Mouse (Mus musculus): ENCODE measurements around the gene Ccdc177. TPM values are rescaled to one million over a fixed set of nuclear protein-coding genes. Genes with fewer than 3 reads are reported as not detected.

Ccdc177 gene
- polyA plus RNA-seq, 1 experiment from 2014 or later: 5.3 TPM

DNA sequence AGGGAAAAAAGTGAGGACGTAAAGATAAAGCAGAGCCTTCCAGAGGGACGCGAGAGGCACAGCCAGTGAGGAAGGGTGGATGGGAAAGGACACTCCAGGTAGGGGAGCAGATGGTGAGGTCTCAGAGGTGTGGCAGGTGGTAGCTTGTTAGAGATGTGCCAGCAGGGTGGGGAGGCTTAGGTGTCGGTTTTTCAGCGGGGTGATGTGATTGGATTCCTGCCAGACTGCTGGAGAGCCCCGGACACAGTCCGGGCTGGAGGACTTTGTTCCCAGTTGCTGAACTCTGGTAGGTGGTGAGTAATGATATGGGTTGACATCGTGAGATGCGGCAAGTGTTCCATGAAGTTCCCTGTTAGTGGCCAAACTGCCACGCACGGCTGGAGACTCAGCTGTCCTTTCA, 27.1 kb upstream of the Ccdc177 start:
- Histone ChIP-seq H3K27me3 (ENCODE audit: control insufficient read depth, insufficient read depth, low read length) (no peaks in the 10 kb centered on the region), H3K4me3 (ENCODE audit: low read depth, low read length) (no peak overlapping the region), H3K4me1 (ENCODE audit: control insufficient read depth, insufficient read depth, low read length) (peaks cover 10% of the 10 kb centered on the region), H3K9ac (ENCODE audit: low read length) (no peak overlapping the region), H3K9me3 (ENCODE audit: control insufficient read depth, low read length) (no peaks in the 10 kb centered on the region), H3K36me3 (ENCODE audit: control insufficient read depth, insufficient read depth, low read length) (no peaks in the 10 kb centered on the region), H3K4me2 (no peak overlapping the region), H3K27ac (ENCODE audit: low read depth, low read length) (no peak overlapping the region)
- WGBS: 64% methylated on average over 11 of the region's 11 CpGs
- ATAC-seq (ENCODE audit: low FRiP score) (no peak), DNase-seq (ENCODE audit: low spot score, missing footprints) (no peak)

DNA sequence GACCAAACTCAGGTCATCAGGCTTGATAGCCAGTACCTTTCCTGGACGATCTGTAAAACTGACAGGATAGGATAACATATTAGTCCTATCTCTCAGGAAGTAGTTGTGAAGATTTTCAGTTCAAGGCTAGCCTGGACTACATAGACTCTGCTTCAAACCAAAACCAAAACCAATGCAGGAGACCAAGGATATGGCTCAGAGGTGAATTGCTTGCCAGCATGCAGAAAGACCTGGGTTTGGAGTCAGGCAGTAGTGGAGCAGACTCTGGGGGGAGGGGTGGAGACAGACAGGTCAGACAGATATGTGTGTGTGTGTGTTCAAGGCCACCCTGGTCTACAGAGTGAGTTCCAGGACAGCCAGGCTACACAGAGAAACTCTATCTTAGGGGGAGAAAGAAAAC, 26.1 kb upstream of the Ccdc177 start:
- Histone ChIP-seq H3K27me3 (ENCODE audit: control insufficient read depth, insufficient read depth, low read length) (no peaks in the 10 kb centered on the region), H3K9ac (ENCODE audit: low read length) (no peak overlapping the region), H3K9me3 (ENCODE audit: control insufficient read depth, low read length) (no peaks in the 10 kb centered on the region), H3K4me3 (ENCODE audit: low read depth, low read length) (no peak overlapping the region), H3K27ac (ENCODE audit: low read depth, low read length) (no peak overlapping the region), H3K4me2 (no peak overlapping the region), H3K4me1 (ENCODE audit: control insufficient read depth, insufficient read depth, low read length) (peaks cover 5% of the 10 kb centered on the region; the same call in 1 of the 2 replicates), H3K36me3 (ENCODE audit: control insufficient read depth, insufficient read depth, low read length) (no peaks in the 10 kb centered on the region)
- ATAC-seq (ENCODE audit: low FRiP score) (no peak), DNase-seq (ENCODE audit: low spot score, missing footprints) (no peak)
- WGBS: 75% methylated on average over 1 of the region's 1 CpGs

DNA sequence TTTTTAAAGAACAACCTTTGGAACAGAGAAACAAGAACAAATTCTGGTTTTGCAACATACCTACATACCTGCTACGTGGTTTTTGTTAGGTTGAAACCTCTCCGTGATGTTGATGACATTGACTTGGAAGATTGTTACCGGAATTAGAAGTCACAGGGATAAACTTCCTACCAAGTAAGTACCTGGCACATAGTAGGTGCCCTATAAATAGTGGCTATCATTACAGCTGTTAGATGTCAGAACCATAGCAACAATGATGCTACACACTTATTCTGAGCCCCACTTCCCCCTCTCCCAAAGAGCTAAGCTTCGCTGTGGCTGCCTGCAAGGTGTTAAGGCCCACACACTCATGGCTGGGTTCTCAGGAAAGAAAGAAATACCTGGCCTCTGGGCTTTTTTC, 25.1 kb upstream of the Ccdc177 start:
- no peak overlapping the region for H3K4me2 ChIP-seq
- no peak overlapping the region for H3K27ac ChIP-seq (ENCODE audit: low read depth, low read length)
- DNase-seq (ENCODE audit: low spot score, missing footprints) (no peak), ATAC-seq (ENCODE audit: low FRiP score) (no peak)
- no peaks in the 10 kb centered on the region for H3K36me3 ChIP-seq (ENCODE audit: control insufficient read depth, insufficient read depth, low read length)
- H3K4me1 ChIP-seq (ENCODE audit: control insufficient read depth, insufficient read depth, low read length): peaks cover 5% of the 10 kb centered on the region; the same call in 1 of the 2 replicates
- H3K4me3 ChIP-seq (ENCODE audit: low read depth, low read length): no peak overlapping the region
- 92% methylated on average over 4 of the region's 4 CpGs for WGBS
- no peaks in the 10 kb centered on the region for H3K27me3 ChIP-seq (ENCODE audit: control insufficient read depth, insufficient read depth, low read length)
- H3K9ac ChIP-seq (ENCODE audit: low read length): no peak overlapping the region
- no peaks in the 10 kb centered on the region for H3K9me3 ChIP-seq (ENCODE audit: control insufficient read depth, low read length)

DNA sequence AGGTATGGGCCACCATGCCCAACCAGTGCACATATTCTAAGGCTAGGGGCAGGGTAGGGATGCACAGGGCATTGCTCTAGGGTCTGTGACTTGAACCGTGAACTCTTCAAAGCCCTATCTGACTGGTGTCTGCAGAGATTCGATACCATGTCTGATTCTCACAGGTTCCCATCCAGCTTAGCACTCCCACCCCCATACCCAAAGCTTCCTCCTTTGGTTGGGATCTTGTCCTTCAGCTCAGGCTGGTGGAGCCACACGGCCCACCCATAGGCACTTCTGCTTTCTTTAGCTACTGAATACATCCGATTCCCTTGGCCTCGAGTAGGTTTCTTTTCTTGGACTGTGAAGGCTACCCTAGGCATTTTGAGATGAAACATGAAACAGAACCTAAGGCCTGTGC, 24.5 kb upstream of the Ccdc177 start:
- H3K9me3 ChIP-seq (ENCODE audit: control insufficient read depth, low read length): no peaks in the 10 kb centered on the region
- no peak overlapping the region for H3K27ac ChIP-seq (ENCODE audit: low read depth, low read length)
- no peaks in the 10 kb centered on the region for H3K36me3 ChIP-seq (ENCODE audit: control insufficient read depth, insufficient read depth, low read length)
- no peak overlapping the region for H3K4me3 ChIP-seq (ENCODE audit: low read depth, low read length)
- DNase-seq (ENCODE audit: low spot score, missing footprints) (no peak), ATAC-seq (ENCODE audit: low FRiP score) (no peak)
- no peak overlapping the region for H3K9ac ChIP-seq (ENCODE audit: low read length)
- H3K4me1 ChIP-seq (ENCODE audit: control insufficient read depth, insufficient read depth, low read length): peaks cover 5% of the 10 kb centered on the region; the same call in 1 of the 2 replicates
- no peaks in the 10 kb centered on the region for H3K27me3 ChIP-seq (ENCODE audit: control insufficient read depth, insufficient read depth, low read length)
- WGBS: 87% methylated on average over 5 of the region's 5 CpGs
- H3K4me2 ChIP-seq: no peak overlapping the region

DNA sequence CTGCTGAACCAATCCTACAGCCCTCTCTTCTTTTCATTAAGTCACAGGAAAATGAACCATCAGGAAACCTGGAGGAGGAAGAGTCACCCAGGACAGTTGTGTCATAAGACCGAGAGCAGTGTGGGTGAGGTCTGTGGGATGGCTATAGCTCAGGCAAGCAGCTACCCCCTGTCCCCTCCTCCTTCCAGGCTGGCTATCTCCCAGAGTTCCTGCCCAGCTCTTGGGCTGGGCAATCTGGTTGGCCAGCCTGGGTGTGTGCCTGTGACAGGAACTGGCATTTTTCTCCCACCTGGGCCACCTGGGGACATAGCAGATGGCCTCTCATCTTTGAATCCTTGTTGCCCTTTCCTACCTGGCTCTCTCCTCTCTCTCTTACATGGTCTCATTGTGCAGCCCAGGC, 23.4 kb upstream of the Ccdc177 start:
- 80% methylated on average over 1 of the region's 1 CpGs for WGBS
- DNase-seq (ENCODE audit: low spot score, missing footprints) (no peak), ATAC-seq (ENCODE audit: low FRiP score) (no peak)
- H3K4me1 ChIP-seq (ENCODE audit: control insufficient read depth, insufficient read depth, low read length): no peaks in the 10 kb centered on the region
- H3K36me3 ChIP-seq (ENCODE audit: control insufficient read depth, insufficient read depth, low read length): no peaks in the 10 kb centered on the region
- no peaks in the 10 kb centered on the region for H3K27me3 ChIP-seq (ENCODE audit: control insufficient read depth, insufficient read depth, low read length)
- H3K4me3 ChIP-seq (ENCODE audit: low read depth, low read length): no peak overlapping the region
- H3K4me2 ChIP-seq: no peak overlapping the region
- no peak overlapping the region for H3K27ac ChIP-seq (ENCODE audit: low read depth, low read length)
- no peak overlapping the region for H3K9ac ChIP-seq (ENCODE audit: low read length)
- H3K9me3 ChIP-seq (ENCODE audit: control insufficient read depth, low read length): no peaks in the 10 kb centered on the region

DNA sequence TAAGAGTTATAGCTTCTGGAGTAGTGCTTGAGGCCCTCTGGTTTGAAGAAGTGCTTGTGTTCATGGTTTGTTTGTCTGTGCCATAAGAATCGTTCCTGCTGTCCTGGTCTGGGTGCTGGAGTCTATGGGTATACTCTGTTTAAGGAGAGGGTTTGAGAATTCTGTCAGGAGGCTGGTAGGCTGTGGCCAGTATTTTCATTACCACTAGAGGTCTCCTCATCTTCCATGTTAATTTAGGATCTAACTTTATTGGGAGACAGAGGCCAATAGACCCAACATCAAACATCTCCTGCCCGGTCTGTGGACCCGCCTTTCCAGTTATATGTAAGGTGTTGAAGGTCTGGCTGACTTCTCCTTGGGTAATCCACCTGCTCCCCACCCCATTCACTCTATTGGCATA, 22.4 kb upstream of the Ccdc177 start:
- Histone ChIP-seq H3K27ac (ENCODE audit: low read depth, low read length) (no peak overlapping the region), H3K4me1 (ENCODE audit: control insufficient read depth, insufficient read depth, low read length) (no peaks in the 10 kb centered on the region), H3K4me2 (no peak overlapping the region), H3K9ac (ENCODE audit: low read length) (no peak overlapping the region), H3K27me3 (ENCODE audit: control insufficient read depth, insufficient read depth, low read length) (no peaks in the 10 kb centered on the region), H3K4me3 (ENCODE audit: low read depth, low read length) (no peak overlapping the region), H3K9me3 (ENCODE audit: control insufficient read depth, low read length) (no peaks in the 10 kb centered on the region), H3K36me3 (ENCODE audit: control insufficient read depth, insufficient read depth, low read length) (no peaks in the 10 kb centered on the region)
- WGBS: 53% methylated on average over 3 of the region's 3 CpGs
- DNase-seq (ENCODE audit: low spot score, missing footprints) (no peak), ATAC-seq (ENCODE audit: low FRiP score) (no peak)

DNA sequence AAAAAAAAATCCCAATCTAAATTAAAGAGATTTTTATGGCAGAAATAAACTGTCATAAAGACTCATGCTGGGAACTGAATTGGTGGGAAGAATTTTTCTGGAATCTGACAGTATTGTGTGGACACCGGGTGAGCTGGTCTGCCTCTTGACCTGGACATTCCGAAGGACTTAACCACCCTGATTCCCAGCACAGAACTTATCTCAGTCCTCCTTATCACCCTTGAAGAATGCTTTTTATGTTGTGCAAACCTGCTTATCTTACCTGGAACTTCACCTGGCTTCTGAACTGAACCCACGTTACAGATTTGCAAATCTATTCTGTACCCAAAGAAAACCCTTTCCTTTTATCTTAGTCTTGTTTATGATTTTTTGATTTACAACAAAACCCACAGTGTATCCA, 21.7 kb upstream of the Ccdc177 start:
- Histone ChIP-seq H3K36me3 (ENCODE audit: control insufficient read depth, insufficient read depth, low read length) (no peaks in the 10 kb centered on the region), H3K27ac (ENCODE audit: low read depth, low read length) (no peak overlapping the region), H3K4me2 (no peak overlapping the region), H3K4me1 (ENCODE audit: control insufficient read depth, insufficient read depth, low read length) (no peaks in the 10 kb centered on the region), H3K9ac (ENCODE audit: low read length) (no peak overlapping the region), H3K9me3 (ENCODE audit: control insufficient read depth, low read length) (no peaks in the 10 kb centered on the region), H3K27me3 (ENCODE audit: control insufficient read depth, insufficient read depth, low read length) (no peaks in the 10 kb centered on the region), H3K4me3 (ENCODE audit: low read depth, low read length) (no peak overlapping the region)
- ATAC-seq (ENCODE audit: low FRiP score) (no peak), DNase-seq (ENCODE audit: low spot score, missing footprints) (no peak)
- 85% methylated on average over 3 of the region's 3 CpGs for WGBS

DNA sequence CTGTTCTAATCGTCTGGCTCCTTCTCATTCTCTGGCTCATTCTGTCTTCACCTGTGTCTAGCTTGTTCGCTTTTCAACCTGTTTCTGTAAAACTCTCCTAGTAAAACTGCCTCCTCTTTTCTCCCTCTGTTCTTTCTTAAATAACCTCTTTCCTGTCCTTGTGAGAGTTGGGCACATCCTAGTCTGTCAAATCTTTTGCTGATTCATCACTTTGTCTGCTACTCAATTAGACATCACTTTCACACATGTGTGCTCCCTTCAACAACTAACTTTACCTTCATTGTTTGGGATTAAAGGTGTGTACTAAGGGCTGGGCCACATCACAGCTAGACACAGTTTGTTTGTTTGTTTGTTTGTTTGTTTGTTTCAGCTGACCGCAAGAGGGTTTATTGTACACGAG, 19.3 kb upstream of the Ccdc177 start:
- Histone ChIP-seq H3K4me3 (ENCODE audit: low read depth, low read length) (no peak overlapping the region), H3K27ac (ENCODE audit: low read depth, low read length) (no peak overlapping the region), H3K4me1 (ENCODE audit: control insufficient read depth, insufficient read depth, low read length) (no peaks in the 10 kb centered on the region), H3K27me3 (ENCODE audit: control insufficient read depth, insufficient read depth, low read length) (no peaks in the 10 kb centered on the region), H3K4me2 (no peak overlapping the region), H3K36me3 (ENCODE audit: control insufficient read depth, insufficient read depth, low read length) (no peaks in the 10 kb centered on the region), H3K9ac (ENCODE audit: low read length) (no peak overlapping the region), H3K9me3 (ENCODE audit: control insufficient read depth, low read length) (no peaks in the 10 kb centered on the region)
- ATAC-seq (ENCODE audit: low FRiP score) (no peak), DNase-seq (ENCODE audit: low spot score, missing footprints) (no peak)
- 87% methylated on average over 4 of the region's 4 CpGs for WGBS

DNA sequence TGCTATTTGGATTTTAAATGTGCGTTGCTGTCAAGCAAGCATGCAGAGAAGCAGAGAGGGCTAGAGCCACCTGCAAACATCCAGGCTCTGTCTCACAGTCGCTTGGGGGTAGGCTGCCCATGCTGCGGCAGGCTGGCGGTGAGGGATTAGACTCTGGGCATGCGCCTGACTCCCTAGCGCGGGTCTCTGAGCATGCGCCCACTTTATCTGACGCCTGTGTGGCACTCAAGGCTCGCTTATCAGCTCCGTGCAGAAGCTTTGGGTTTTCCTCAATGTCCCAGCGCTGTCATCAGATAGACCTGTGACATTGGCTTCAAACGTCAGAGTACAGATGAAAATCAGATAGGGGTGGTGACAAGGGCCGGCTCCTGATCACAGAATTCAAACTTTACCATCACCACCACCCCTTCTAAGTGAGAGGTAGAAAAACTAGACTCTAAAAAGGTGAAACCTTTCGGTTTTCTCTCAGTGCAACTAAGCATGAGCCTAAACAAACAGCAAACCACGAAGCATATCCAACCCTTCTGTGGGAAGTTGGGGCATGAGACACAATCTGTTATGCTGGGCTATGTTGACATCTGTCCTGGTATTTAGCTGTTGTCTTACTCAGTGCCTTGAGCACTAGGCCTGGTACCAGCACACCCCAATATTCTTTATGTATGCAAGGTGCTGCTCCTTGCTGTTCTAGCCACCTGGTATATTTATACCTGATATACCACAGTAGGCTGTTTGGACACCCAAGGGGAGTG, 17.9 kb upstream of the Ccdc177 start:
- H3K4me3 ChIP-seq (ENCODE audit: low read depth, low read length): no peak overlapping the region
- H3K4me2 ChIP-seq: no peak overlapping the region
- H3K9me3 ChIP-seq (ENCODE audit: control insufficient read depth, low read length): no peaks in the 10 kb centered on the region
- H3K4me1 ChIP-seq (ENCODE audit: control insufficient read depth, insufficient read depth, low read length): no peaks in the 10 kb centered on the region
- WGBS: 76% methylated on average over 16 of the region's 16 CpGs
- H3K9ac ChIP-seq (ENCODE audit: low read length): no peak overlapping the region
- no peak for ATAC-seq (ENCODE audit: low FRiP score)
- H3K27me3 ChIP-seq (ENCODE audit: control insufficient read depth, insufficient read depth, low read length): no peaks in the 10 kb centered on the region
- H3K36me3 ChIP-seq (ENCODE audit: control insufficient read depth, insufficient read depth, low read length): no peaks in the 10 kb centered on the region
- no peak overlapping the region for H3K27ac ChIP-seq (ENCODE audit: low read depth, low read length)
- DNase-seq (ENCODE audit: low spot score, missing footprints): no peak

Measured in midbrain, embryonic 11.5 days (tissue).